Mouse (Mus musculus): Measurements from ENCODE around the gene Txnrd2. TPM values are rescaled to one million over a fixed set of nuclear protein-coding genes. Genes with fewer than 3 reads are reported as not detected.
A peak's percentile ranks its signal among the peaks of the same experiment; 100 is the strongest.

Gene Txnrd2
- polyA plus RNA-seq, 1 experiment from 2014 or later = 35.1 TPM

GRCm38 (mm10) chr16:18386972-18387371 is 39.2 kb upstream of the Txnrd2 start:
- WGBS = 62% methylated on average over 3 of the region's 3 CpGs
- peak overlapping the region; percentile 80 for H3K27ac ChIP-seq

GRCm38 (mm10) chr16:18387704-18388582 is 38.2 kb upstream of the Txnrd2 start:
- Histone ChIP-seq H3K27me3 (ENCODE audit: poor library complexity, severe bottlenecking) (no peaks in the 10 kb centered on the region), H3K9me3 (no peaks in the 10 kb centered on the region), H3K4me3 (no peak overlapping the region), H3K36me3 (replicated peaks) (no peaks in the 10 kb centered on the region; the same call in none of the 2 replicates), H3K27ac (peak overlapping the region; percentile 80), H3K4me1 (peaks cover 89% of the 10 kb centered on the region)
- WGBS = 60% methylated on average over 6 of the region's 7 CpGs
- no peak for DNase-seq (ENCODE audit: extremely low spot score, low spot score)

More at GRCm38 (mm10) chr16:18386972-18387371, 39.2 kb upstream of the Txnrd2 start:
- Histone ChIP-seq H3K4me1 (peaks cover 89% of the 10 kb centered on the region), H3K9me3 (no peaks in the 10 kb centered on the region), H3K4me3 (no peak overlapping the region), H3K36me3 (replicated peaks) (no peaks in the 10 kb centered on the region; the same call in none of the 2 replicates), H3K27me3 (ENCODE audit: poor library complexity, severe bottlenecking) (no peaks in the 10 kb centered on the region)
- DNase-seq (ENCODE audit: extremely low spot score, low spot score) = no peak

GRCm38 (mm10) chr16:18388583-18389435 is 37.4 kb upstream of the Txnrd2 start:
- Histone ChIP-seq H3K36me3 (replicated peaks) (no peaks in the 10 kb centered on the region; the same call in none of the 2 replicates), H3K9me3 (no peaks in the 10 kb centered on the region), H3K27ac (peak overlapping the region; percentile 80), H3K27me3 (ENCODE audit: poor library complexity, severe bottlenecking) (no peaks in the 10 kb centered on the region), H3K4me3 (no peak overlapping the region), H3K4me1 (peaks cover 89% of the 10 kb centered on the region)
- WGBS = 90% methylated on average over 14 of the region's 14 CpGs
- no peak for DNase-seq (ENCODE audit: extremely low spot score, low spot score)

- peak overlapping the region; percentile 48 for H3K27ac ChIP-seq
- no peaks in the 10 kb centered on the region for H3K27me3 ChIP-seq (ENCODE audit: poor library complexity, severe bottlenecking)
- H3K9me3 ChIP-seq = no peaks in the 10 kb centered on the region
- no peaks in the 10 kb centered on the region; the same call in none of the 2 replicates for H3K36me3 ChIP-seq (replicated peaks)
- peaks cover 89% of the 10 kb centered on the region for H3K4me1 ChIP-seq
- 71% methylated on average over 6 of the region's 6 CpGs for WGBS
- no peak overlapping the region for H3K4me3 ChIP-seq
- no peak for DNase-seq (ENCODE audit: extremely low spot score, low spot score)
These were observed 35.8 kb upstream of the Txnrd2 start for GRCm38 (mm10) chr16:18390399-18390798.

GRCm38 (mm10) chr16:18391127-18391526 is 35.1 kb upstream of the Txnrd2 start:
- Histone ChIP-seq H3K9me3 (no peaks in the 10 kb centered on the region), H3K27me3 (ENCODE audit: poor library complexity, severe bottlenecking) (no peaks in the 10 kb centered on the region), H3K4me3 (no peak overlapping the region), H3K36me3 (replicated peaks) (peaks cover 3% of the 10 kb centered on the region), H3K27ac (peak overlapping the region; percentile 96; the same call in 1 of the 2 replicates), H3K4me1 (peaks cover 93% of the 10 kb centered on the region)
- no peak for DNase-seq (ENCODE audit: extremely low spot score, low spot score)
- WGBS = 95% methylated on average over 3 of the region's 3 CpGs

- Histone ChIP-seq H3K27ac (peak overlapping the region; percentile 96), H3K36me3 (replicated peaks) (peaks cover 9% of the 10 kb centered on the region)
These were observed 34.5 kb upstream of the Txnrd2 start for GRCm38 (mm10) chr16:18391728-18392127.

GRCm38 (mm10) chr16:18392469-18393426 is 33.4 kb upstream of the Txnrd2 start:
- Histone ChIP-seq H3K36me3 (replicated peaks) (peaks cover 19% of the 10 kb centered on the region), H3K27ac (peak overlapping the region; percentile 96), H3K4me3 (peak overlapping the region; percentile 88), H3K9me3 (no peaks in the 10 kb centered on the region), H3K27me3 (ENCODE audit: poor library complexity, severe bottlenecking) (no peaks in the 10 kb centered on the region), H3K4me1 (peaks cover 84% of the 10 kb centered on the region)
- under 1% methylated on average over 63 of the region's 63 CpGs for WGBS
- peak; percentile 91 for DNase-seq (ENCODE audit: extremely low spot score, low spot score)

More at GRCm38 (mm10) chr16:18391728-18392127, 34.5 kb upstream of the Txnrd2 start:
- Histone ChIP-seq H3K4me3 (0 out of 2 replicates have a peak overlapping the region, but pooled peaks have one; percentile 88), H3K4me1 (peaks cover 93% of the 10 kb centered on the region), H3K9me3 (no peaks in the 10 kb centered on the region), H3K27me3 (ENCODE audit: poor library complexity, severe bottlenecking) (no peaks in the 10 kb centered on the region)
- DNase-seq (ENCODE audit: extremely low spot score, low spot score) = no peak
- WGBS = 91% methylated on average over 3 of the region's 3 CpGs

- no peak for DNase-seq (ENCODE audit: extremely low spot score, low spot score)
- Histone ChIP-seq H3K4me3 (peak overlapping the region; percentile 88), H3K36me3 (replicated peaks) (peaks cover 28% of the 10 kb centered on the region), H3K27ac (peak overlapping the region; percentile 96), H3K9me3 (no peaks in the 10 kb centered on the region), H3K4me1 (peaks cover 84% of the 10 kb centered on the region), H3K27me3 (ENCODE audit: poor library complexity, severe bottlenecking) (no peaks in the 10 kb centered on the region)
- WGBS = 50% methylated on average over 5 of the region's 5 CpGs
These were observed 32.6 kb upstream of the Txnrd2 start for GRCm38 (mm10) chr16:18393595-18393994.

GRCm38 (mm10) chr16:18394056-18394455 is 32.1 kb upstream of the Txnrd2 start:
- WGBS = 87% methylated on average over 3 of the region's 3 CpGs
- no peaks in the 10 kb centered on the region for H3K27me3 ChIP-seq (ENCODE audit: poor library complexity, severe bottlenecking)
- H3K27ac ChIP-seq = peak overlapping the region; percentile 96
- peaks cover 84% of the 10 kb centered on the region for H3K4me1 ChIP-seq
- no peak for DNase-seq (ENCODE audit: extremely low spot score, low spot score)
- peaks cover 32% of the 10 kb centered on the region for H3K36me3 ChIP-seq (replicated peaks)
- H3K9me3 ChIP-seq = no peaks in the 10 kb centered on the region
- peak overlapping the region; percentile 88 for H3K4me3 ChIP-seq

- Histone ChIP-seq H3K36me3 (replicated peaks) (peaks cover 42% of the 10 kb centered on the region), H3K9me3 (no peaks in the 10 kb centered on the region), H3K4me1 (peaks cover 84% of the 10 kb centered on the region), H3K27me3 (ENCODE audit: poor library complexity, severe bottlenecking) (no peaks in the 10 kb centered on the region), H3K4me3 (peak overlapping the region; percentile 41), H3K27ac (peak overlapping the region; percentile 84)
- 25% methylated on average over 11 of the region's 11 CpGs for WGBS
- DNase-seq (ENCODE audit: extremely low spot score, low spot score) = no peak
These were observed 31.2 kb upstream of the Txnrd2 start for GRCm38 (mm10) chr16:18394777-18395619.

GRCm38 (mm10) chr16:18395620-18396036 is 30.6 kb upstream of the Txnrd2 start:
- 44% methylated on average over 6 of the region's 7 CpGs for WGBS
- no peaks in the 10 kb centered on the region for H3K27me3 ChIP-seq (ENCODE audit: poor library complexity, severe bottlenecking)
- no peak for DNase-seq (ENCODE audit: extremely low spot score, low spot score)
- peak overlapping the region; percentile 84 for H3K27ac ChIP-seq
- peaks cover 84% of the 10 kb centered on the region for H3K4me1 ChIP-seq
- H3K4me3 ChIP-seq = peak overlapping the region; percentile 41
- no peaks in the 10 kb centered on the region for H3K9me3 ChIP-seq
- H3K36me3 ChIP-seq (replicated peaks) = peaks cover 48% of the 10 kb centered on the region
